Mouse (Mus musculus): Measurements from ENCODE around the gene Fam43a.

Gene Fam43a

GRCm38 (mm10) chr16:30595835-30596557 lies 3.5 kb upstream of the Fam43a start:
- no peak for DNase-seq (ENCODE audit: low spot score)

DNA sequence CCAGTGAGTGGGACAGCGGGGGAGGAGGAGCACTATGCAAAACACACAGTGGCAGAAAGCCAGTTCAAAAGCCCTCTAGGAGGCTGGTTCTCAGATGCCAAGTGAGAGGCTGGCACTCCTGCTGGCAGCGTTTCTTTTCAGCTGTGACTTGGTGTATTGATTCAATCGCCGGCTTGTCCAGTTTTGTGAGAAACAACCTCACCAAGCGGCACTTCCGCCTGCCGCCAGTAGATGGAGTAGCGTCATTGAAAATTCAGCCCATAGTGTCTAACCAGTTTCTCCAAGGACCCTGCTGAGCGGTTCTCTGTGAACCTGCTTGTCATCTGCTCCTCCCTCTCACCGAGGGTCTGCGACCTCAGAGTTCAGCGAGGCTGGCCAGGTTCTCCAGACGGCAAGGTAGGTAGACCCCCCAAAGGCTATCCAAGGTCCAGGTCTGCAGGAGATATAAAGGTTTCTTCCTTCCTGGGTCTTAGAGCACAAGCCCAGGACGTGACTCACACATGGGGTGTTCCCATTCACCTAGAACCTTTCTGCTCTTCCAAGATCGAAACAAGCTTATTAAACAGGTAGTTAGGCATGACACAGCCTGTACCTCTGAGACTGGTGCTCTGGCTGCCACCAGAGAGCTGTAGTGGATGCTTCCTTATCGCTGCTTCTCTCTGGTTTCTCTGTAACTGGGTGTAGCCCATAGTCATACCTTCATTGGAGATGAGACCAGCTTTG lies 2.4 kb upstream of the Fam43a start:
- peak; percentile 92 for DNase-seq (ENCODE audit: low spot score)

- DNase-seq (ENCODE audit: low spot score): peak; percentile 44
Measured at GRCm38 (mm10) chr16:30600431-30601045, 1.0 kb downstream of the Fam43a start.

- DNase-seq (ENCODE audit: low spot score): no peak
Measured at GRCm38 (mm10) chr16:30601046-30601832, 1.7 kb downstream of the Fam43a start.

DNA sequence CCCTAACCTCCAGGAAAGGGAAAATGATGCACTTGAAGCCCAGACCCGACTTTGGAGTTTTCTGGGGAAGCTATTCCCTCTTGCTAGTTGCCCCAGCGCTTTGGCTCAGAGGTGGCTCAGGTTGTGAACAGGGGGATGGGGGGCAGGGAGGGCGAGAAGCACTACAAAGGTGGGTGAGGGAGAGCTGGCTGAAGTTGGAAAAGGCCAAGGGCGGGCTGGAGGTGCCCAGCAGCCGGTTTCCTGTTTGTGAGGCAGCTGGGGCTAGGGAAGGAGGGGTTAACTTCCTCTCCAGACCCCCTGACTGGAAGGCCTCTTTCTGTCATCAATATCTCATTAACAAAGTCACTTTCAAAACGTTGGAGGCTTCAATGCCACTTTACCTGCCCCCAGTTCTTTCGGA lies 2.4 kb downstream of the Fam43a start:
- DNase-seq (ENCODE audit: low spot score): no peak

GRCm38 (mm10) chr16:30602684-30603530 lies 3.4 kb downstream of the Fam43a start:
- no peak for DNase-seq (ENCODE audit: low spot score)

- no peak for DNase-seq (ENCODE audit: low spot score)
Measured at GRCm38 (mm10) chr16:30603531-30603842, 4.0 kb downstream of the Fam43a start.

GRCm38 (mm10) chr16:30604061-30604806 lies 4.7 kb downstream of the Fam43a start:
- DNase-seq (ENCODE audit: low spot score): no peak

GRCm38 (mm10) chr16:30604807-30605137 lies 5.2 kb downstream of the Fam43a start:
- DNase-seq (ENCODE audit: low spot score): no peak

- DNase-seq (ENCODE audit: low spot score): no peak
Measured at GRCm38 (mm10) chr16:30605528-30605927, 6.0 kb downstream of the Fam43a start.

DNA sequence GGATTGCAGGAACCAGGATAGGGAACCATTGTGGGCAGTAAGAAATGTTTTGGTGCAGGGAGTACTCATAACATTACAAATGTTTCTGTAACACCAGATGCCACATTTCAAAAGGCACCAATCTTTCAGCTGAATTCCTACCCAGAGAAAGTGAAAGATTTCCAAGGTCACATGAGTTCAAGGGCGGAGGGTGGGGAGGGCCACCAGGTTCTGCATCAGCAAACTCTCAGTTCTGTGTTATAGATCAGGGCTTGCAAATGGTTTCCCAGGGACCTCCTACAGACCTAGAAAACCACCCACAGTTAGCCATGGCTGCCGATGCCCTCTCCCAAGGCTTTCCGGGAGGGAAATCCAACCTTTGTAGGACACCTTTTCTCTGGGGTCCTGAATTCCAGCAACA lies 8.3 kb downstream of the Fam43a start:
- DNase-seq (ENCODE audit: low spot score): no peak

- no peak for DNase-seq (ENCODE audit: low spot score)
Measured at GRCm38 (mm10) chr16:30611331-30611730, 11.8 kb downstream of the Fam43a start.

DNA sequence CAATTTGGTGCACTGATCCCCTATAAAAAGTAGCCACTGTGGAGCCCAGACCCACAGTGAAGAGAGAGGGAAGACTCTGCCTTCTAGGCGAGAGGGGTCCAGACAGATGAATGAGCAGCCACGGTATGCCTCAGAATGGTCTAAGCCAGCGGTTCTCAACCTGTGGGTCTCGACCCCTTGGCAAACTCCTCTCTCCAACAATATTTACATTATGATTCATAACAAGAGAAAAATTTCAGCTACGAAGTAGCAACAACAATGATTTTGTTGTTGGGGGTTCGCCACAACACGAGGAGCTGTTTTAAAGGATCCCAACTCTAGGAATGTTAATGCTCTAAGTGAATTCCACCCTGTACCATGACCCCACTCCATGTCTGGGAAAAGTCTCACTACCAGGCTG lies 13.6 kb downstream of the Fam43a start:
- DNase-seq (ENCODE audit: low spot score): no peak

DNA sequence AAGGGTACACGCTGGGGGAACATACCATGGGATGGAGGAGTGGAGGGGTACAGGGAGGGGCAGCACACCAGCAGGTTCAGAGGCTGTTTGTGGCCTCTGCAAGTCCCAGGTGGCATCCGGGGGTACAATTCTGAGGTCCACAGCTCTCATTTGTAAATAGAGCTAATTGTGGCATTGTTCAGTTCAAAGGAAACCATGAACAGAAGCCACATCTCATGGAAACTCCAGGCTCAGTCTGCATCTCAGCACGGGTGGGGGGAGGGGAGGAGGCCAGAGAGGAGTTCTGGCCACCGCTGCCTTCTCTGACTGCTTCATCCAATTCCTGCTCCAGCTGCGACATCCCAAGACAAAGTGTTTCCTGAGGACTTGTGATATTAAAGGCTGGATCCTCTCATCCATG lies 14.6 kb downstream of the Fam43a start:
- no peak for DNase-seq (ENCODE audit: low spot score)

GRCm38 (mm10) chr16:30614705-30615317 lies 15.3 kb downstream of the Fam43a start:
- no peak for DNase-seq (ENCODE audit: low spot score)

- no peak for DNase-seq (ENCODE audit: low spot score)
Measured at GRCm38 (mm10) chr16:30616281-30616680, 16.8 kb downstream of the Fam43a start.

DNA sequence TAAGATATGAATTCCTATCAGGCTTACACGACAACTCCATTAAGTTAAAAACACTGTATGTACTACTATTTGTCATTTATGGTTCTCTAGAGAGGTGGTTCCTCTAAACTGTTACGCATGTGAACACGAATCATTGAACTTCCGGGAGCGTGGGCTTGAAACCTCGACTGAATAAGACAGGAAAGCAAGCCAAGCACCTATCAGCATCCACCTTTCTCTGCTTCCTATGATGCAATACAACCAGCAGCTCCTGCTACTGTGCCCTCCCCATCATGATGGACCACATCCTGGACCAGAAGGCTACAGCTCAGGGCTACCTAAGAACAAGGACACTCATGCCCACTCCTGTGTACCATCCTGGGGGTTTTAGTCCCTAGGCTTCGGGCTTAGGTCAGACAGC lies 24.1 kb downstream of the Fam43a start:
- no peak for DNase-seq (ENCODE audit: low spot score)

- DNase-seq (ENCODE audit: low spot score): no peak
Measured at GRCm38 (mm10) chr16:30624640-30625039, 25.1 kb downstream of the Fam43a start.

DNA sequence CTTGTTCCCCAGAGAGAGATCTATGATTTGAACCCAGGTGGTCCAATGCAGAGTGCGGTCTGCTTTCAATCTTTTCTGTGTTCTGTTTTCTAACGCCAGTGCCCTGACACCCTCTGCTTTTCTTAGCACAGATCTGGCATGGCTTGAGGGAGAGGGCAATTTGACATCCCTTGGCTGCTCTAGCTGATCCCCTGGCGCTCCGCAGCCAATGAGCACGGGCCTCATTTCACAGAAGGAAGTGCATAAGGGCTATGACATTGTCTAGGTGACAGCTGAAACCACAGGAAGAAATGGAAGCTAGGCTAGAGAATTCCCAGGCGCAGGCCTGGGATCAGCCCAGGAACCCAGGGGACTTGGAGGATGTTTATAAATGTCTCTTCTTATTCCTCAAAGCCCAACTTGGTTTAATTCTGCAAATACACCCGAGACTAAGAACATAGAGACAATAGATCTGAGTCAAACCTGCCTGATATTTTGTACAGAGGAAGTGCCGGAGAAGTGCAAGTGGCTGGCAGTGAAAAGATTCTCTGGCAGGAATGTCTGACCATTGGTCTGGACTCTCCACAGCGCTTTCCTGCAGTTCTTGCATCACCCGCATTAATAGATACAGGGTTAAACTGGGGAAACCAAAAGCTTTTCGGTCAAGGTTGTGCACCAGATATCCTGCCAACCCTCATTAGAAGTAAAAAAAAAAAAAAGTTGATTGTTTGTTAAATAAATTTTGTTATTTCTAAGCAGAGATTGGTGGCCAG lies 28.2 kb downstream of the Fam43a start:
- DNase-seq (ENCODE audit: low spot score): no peak

DNA sequence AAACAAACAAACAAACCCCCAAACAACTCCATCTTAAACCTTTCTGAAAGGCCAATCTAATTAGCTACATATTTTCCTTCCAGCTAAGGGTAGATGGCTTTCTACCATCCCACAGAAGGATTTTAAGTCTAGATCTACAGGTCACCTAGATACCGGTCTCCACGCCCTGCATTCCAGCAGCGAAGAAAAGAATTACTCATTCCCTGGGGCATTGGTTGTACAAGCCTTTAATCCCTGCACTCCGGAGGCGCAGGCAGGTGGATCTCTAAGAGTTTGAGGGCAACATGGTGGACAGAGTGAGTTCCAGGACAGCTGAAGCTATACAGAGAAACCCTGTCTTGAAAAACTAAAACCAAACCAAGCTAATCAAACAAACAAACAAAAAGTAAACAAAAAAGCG lies 28.9 kb downstream of the Fam43a start:
- DNase-seq (ENCODE audit: low spot score): no peak

Data from ovary, postnatal 14 days (tissue).